Mouse (Mus musculus) lung, embryonic 14.5 days (tissue): ENCODE results near the gene Fam208b. TPM values are rescaled to one million over a fixed set of nuclear protein-coding genes. Genes with fewer than 3 reads are reported as not detected.
A peak's percentile ranks its signal among the peaks of the same experiment; 100 is the strongest.

Experiments used
- ATAC-seq: fragments of 200-750 bp; cut with Nextera tagmentation; 2 replicates; pipeline ENCODE4 v1.8.0; 2017; ENCODE audit warnings: mild to moderate bottlenecking, moderate TSS enrichment, moderate library complexity; ENCODE audit not compliant: insufficient read depth
- DNase-seq: peaks from one replicate; pipeline ENCODE4 v3.0.0-alpha.2; 2015
- H3K27ac ChIP-seq: fragments of 300-500 bp; sonication (generic); 2 replicates; pipeline ENCODE4 v1.5.1; 2014; ENCODE audit warnings: low read depth, mild to moderate bottlenecking, moderate library complexity
- H3K27me3 ChIP-seq: fragments of 300-500 bp; sonication (generic); 2 replicates; pipeline ENCODE4 v1.6.1; 2014; ENCODE audit warnings: low read length, control low read depth; ENCODE audit not compliant: insufficient read depth
- H3K36me3 ChIP-seq: fragments of 300-500 bp; sonication (generic); 2 replicates; pipeline ENCODE4 v1.6.1; 2014; ENCODE audit warnings: control low read depth; ENCODE audit not compliant: insufficient read depth
- H3K4me1 ChIP-seq: fragments of 300-500 bp; sonication (generic); 2 replicates; pipeline ENCODE4 v1.6.1; 2014; ENCODE audit warnings: antibody characterized with exemption, control low read depth; ENCODE audit not compliant: insufficient read depth
- H3K4me2 ChIP-seq: fragments of 300-500 bp; sonication (generic); 2 replicates; pipeline ENCODE4 v1.6.1; 2014; ENCODE audit warnings: mild to moderate bottlenecking
- H3K4me3 ChIP-seq: fragments of 300-500 bp; sonication (generic); 2 replicates; pipeline ENCODE4 v1.5.1; 2014; ENCODE audit warnings: low read depth, low read length
- H3K9ac ChIP-seq: fragments of 300-500 bp; sonication (generic); 2 replicates; pipeline ENCODE4 v1.6.1; 2014
- H3K9me3 ChIP-seq: fragments of 300-500 bp; sonication (generic); 2 replicates; pipeline ENCODE4 v1.6.1; 2016; ENCODE audit warnings: low read depth, low read length, control low read depth
- CTCF ChIP-seq: IDR thresholded peaks from 2 replicates; pipeline ENCODE4 v1.5.1; 2016; ENCODE audit warnings: antibody characterized with exemption, low read depth
- WGBS: fragments of 180-500 bp; shearing (Covaris S2); extraction: QIAGEN DNeasy Blood & Tissue Kit; methylation state at CpG from one replicate; pipeline ENCODE4 v1.1.7; 2014; 5-methylcytosine and 5-hydroxymethylcytosine counted together
- polyA plus RNA-seq: library from polyadenylated mRNA; unstranded; fragments of >200 nt; fragmentation: Nextera tagmentation; extraction: Ambion mirVana; gene quantifications from 2 replicates; pipeline ENCODE4 v1.2.1, GENCODE M21; 2014

The Fam208b gene
- polyA plus RNA-seq, 1 experiment from 2014 or later: 17.8 TPM

- Histone ChIP-seq H3K4me2 (no peak overlapping the region), H3K9me3 (no peaks in the 10 kb centered on the region), H3K4me1 (no peaks in the 10 kb centered on the region), H3K27ac (no peak overlapping the region), H3K36me3 (no peaks in the 10 kb centered on the region), H3K9ac (no peak overlapping the region), H3K4me3 (no peak overlapping the region), H3K27me3 (no peaks in the 10 kb centered on the region)
- 15% methylated on average over 3 of the region's 3 CpGs for WGBS
- TF ChIP-seq CTCF: no peak
- no peak for ATAC-seq
- DNase-seq: no peak
Observed at GRCm38 (mm10) chr13:3628102-3628501, 17.2 kb upstream of the Fam208b start.

- WGBS: 56% methylated on average over 3 of the region's 3 CpGs
- no peak overlapping the region for H3K4me2 ChIP-seq
Observed at GRCm38 (mm10) chr13:3627139-3627538, 16.2 kb upstream of the Fam208b start.

GRCm38 (mm10) chr13:3610118-3610794 lies 652 bp downstream of the Fam208b start:
- TF ChIP-seq CTCF: no peak
- H3K4me2 ChIP-seq: peak overlapping the region; percentile 75
- peak overlapping the region; percentile 94 for H3K27ac ChIP-seq
- H3K27me3 ChIP-seq: no peaks in the 10 kb centered on the region
- peaks cover 5% of the 10 kb centered on the region; the same call in 1 of the 2 replicates for H3K9me3 ChIP-seq
- ATAC-seq (peak; percentile 50), DNase-seq (peak; percentile 68)
- H3K9ac ChIP-seq: peak overlapping the region; percentile 86
- H3K4me3 ChIP-seq: peak overlapping the region; percentile 94
- under 1% methylated on average over 50 of the region's 50 CpGs for WGBS
- no peaks in the 10 kb centered on the region for H3K36me3 ChIP-seq
- no peaks in the 10 kb centered on the region for H3K4me1 ChIP-seq

More at GRCm38 (mm10) chr13:3627139-3627538, 16.2 kb upstream of the Fam208b start:
- H3K4me3 ChIP-seq: no peak overlapping the region
- H3K4me1 ChIP-seq: no peaks in the 10 kb centered on the region
- H3K36me3 ChIP-seq: no peaks in the 10 kb centered on the region
- TF ChIP-seq CTCF: no peak
- H3K27ac ChIP-seq: no peak overlapping the region
- H3K27me3 ChIP-seq: no peaks in the 10 kb centered on the region
- H3K9ac ChIP-seq: no peak overlapping the region
- DNase-seq (no peak), ATAC-seq (no peak)
- H3K9me3 ChIP-seq: no peaks in the 10 kb centered on the region

GRCm38 (mm10) chr13:3609780-3610117 lies 1.2 kb downstream of the Fam208b start:
- H3K27me3 ChIP-seq: no peaks in the 10 kb centered on the region
- H3K4me1 ChIP-seq: no peaks in the 10 kb centered on the region
- H3K9ac ChIP-seq: peak overlapping the region; percentile 86
- ATAC-seq: no peak
- peak overlapping the region; percentile 94 for H3K4me3 ChIP-seq
- TF ChIP-seq CTCF: no peak
- H3K36me3 ChIP-seq: no peaks in the 10 kb centered on the region
- peak overlapping the region; percentile 75 for H3K4me2 ChIP-seq
- peaks cover 5% of the 10 kb centered on the region; the same call in 1 of the 2 replicates for H3K9me3 ChIP-seq
- 14% methylated on average over 8 of the region's 8 CpGs for WGBS
- no peak for DNase-seq
- no peak overlapping the region for H3K27ac ChIP-seq

GRCm38 (mm10) chr13:3596232-3596631 lies 14.7 kb downstream of the Fam208b start:
- Histone ChIP-seq H3K27ac (no peak overlapping the region), H3K4me2 (no peak overlapping the region), H3K36me3 (peaks cover 64% of the 10 kb centered on the region), H3K4me3 (no peak overlapping the region), H3K9me3 (no peaks in the 10 kb centered on the region), H3K4me1 (no peaks in the 10 kb centered on the region), H3K27me3 (no peaks in the 10 kb centered on the region), H3K9ac (no peak overlapping the region)
- DNase-seq: no peak
- 94% methylated on average over 6 of the region's 6 CpGs for WGBS
- TF ChIP-seq CTCF: no peak
- ATAC-seq: no peak

- Histone ChIP-seq H3K36me3 (peaks cover 74% of the 10 kb centered on the region), H3K9ac (no peak overlapping the region), H3K4me2 (no peak overlapping the region), H3K9me3 (no peaks in the 10 kb centered on the region), H3K4me1 (no peaks in the 10 kb centered on the region), H3K27ac (no peak overlapping the region), H3K4me3 (no peak overlapping the region), H3K27me3 (no peaks in the 10 kb centered on the region)
- whole genome bisulfite sequencing: 89% methylated on average over 1 of the region's 1 CpGs
- DNase-seq (no peak), ATAC-seq (no peak)
- no peak for TF ChIP-seq CTCF
Observed at GRCm38 (mm10) chr13:3594311-3594710, 16.6 kb downstream of the Fam208b start.

- no peaks in the 10 kb centered on the region for H3K4me1 ChIP-seq
- peaks cover 64% of the 10 kb centered on the region for H3K36me3 ChIP-seq
- H3K4me2 ChIP-seq: no peak overlapping the region
- no peak overlapping the region for H3K9ac ChIP-seq
- ATAC-seq (no peak), DNase-seq (no peak)
- no peaks in the 10 kb centered on the region for H3K9me3 ChIP-seq
- peak; percentile 34 for TF ChIP-seq CTCF
- H3K4me3 ChIP-seq: no peak overlapping the region
- WGBS: 90% methylated on average over 3 of the region's 3 CpGs
- H3K27ac ChIP-seq: no peak overlapping the region
- no peaks in the 10 kb centered on the region for H3K27me3 ChIP-seq
Observed at GRCm38 (mm10) chr13:3590789-3591188, 20.1 kb downstream of the Fam208b start.

- H3K9me3 ChIP-seq: no peaks in the 10 kb centered on the region
- TF ChIP-seq CTCF: no peak
- no peak overlapping the region for H3K27ac ChIP-seq
- no peak overlapping the region for H3K9ac ChIP-seq
- H3K27me3 ChIP-seq: no peaks in the 10 kb centered on the region
- WGBS: 76% methylated on average over 2 of the region's 2 CpGs
- no peak for ATAC-seq
- no peak overlapping the region for H3K4me2 ChIP-seq
- DNase-seq: no peak
- H3K4me3 ChIP-seq: no peak overlapping the region
- no peaks in the 10 kb centered on the region for H3K4me1 ChIP-seq
- H3K36me3 ChIP-seq: peaks cover 81% of the 10 kb centered on the region
Observed at GRCm38 (mm10) chr13:3563953-3564352, 47.0 kb downstream of the Fam208b start.
